Mouse (Mus musculus) testis, adult 2 months (tissue): ENCODE measurements at regions not wholly inside any gene's neighbourhood (a gene's known extent, or its start where the extent isn't known, plus 50 kb on each side); places are given as distances from the start of the nearest gene placed in this dataset.

ENCODE experiments used
- CTCF ChIP-seq: fragments of 200-500 bp; IDR thresholded peaks from 2 replicates; pipeline ENCODE4 v1.5.1; 2012; ENCODE audit warnings: low read depth, mild to moderate bottlenecking, inconsistent platforms, low read length, moderate library complexity; ENCODE audit not compliant: control insufficient read depth, insufficient read depth, insufficient replicate concordance
- POLR2A ChIP-seq: fragments of 200-500 bp; IDR thresholded peaks from 2 replicates; pipeline ENCODE4 v1.6.1; 2012; ENCODE audit warnings: low read depth, mild to moderate bottlenecking, inconsistent platforms, low read length, moderate library complexity; ENCODE audit not compliant: control insufficient read depth

GRCm38 (mm10) chr15:36679577-36679976, 328.0 kb downstream of the Zfp706 start:
- TF ChIP-seq POLR2A = no peak
- no peak for TF ChIP-seq CTCF
